In genomic region chr1:172201967-172202880, GRCm38 (mm10) we compare ENCODE assay signal across 9 mouse cellular contexts. TPM values are rescaled to one million over a fixed set of nuclear protein-coding genes. Genes with fewer than 3 reads are reported as not detected.
DNase-seq lines count a peak whose midpoint lies in the region; ATAC-seq and TF ChIP-seq lines count a peak whose summit lies in the region.
"Had no signal": no experiment of that assay in that cellular context is flagged by ENCODE, and none has a peak within 500 bp of the region (broad histone marks: within the 10 kb centered on the region; RNA-seq: fewer than 3 reads in every experiment).

No protein-coding gene starts in this region.

- H3K4me2 ChIP-seq in embryonic facial prominence, embryonic 11.5 days (ENCODE audit: low read depth, low read length): peak overlapping the region; percentile 10; the same call in 1 of the 2 replicates
- H3K4me2 ChIP-seq in hindbrain, postnatal 0 days (ENCODE audit: low read depth, low read length): peak overlapping the region; percentile 95

- peak overlapping the region; percentile 60 for H3K27ac ChIP-seq in heart, adult 2 months
- peak overlapping the region; percentile 88 for H3K27ac ChIP-seq in embryonic facial prominence, embryonic 11.5 days (replicated peaks; ENCODE audit: low read depth, low read length)
- peak overlapping the region; percentile 98 for H3K27ac ChIP-seq in hindbrain, postnatal 0 days

- intact Hi-C loops in heart, adult 2 months (cut with DNase I): no loop called here
- intact Hi-C loops in heart, postnatal 14 days (cut with DNase I): no loop called here

- H3K4me3 ChIP-seq in heart, adult 2 months: no peak overlapping the region; the same call in 1 of the 2 replicates
- no peak overlapping the region for H3K4me3 ChIP-seq in embryonic facial prominence, embryonic 11.5 days (ENCODE audit: low read depth, low read length)
- peak overlapping the region; percentile 15; the same call in 1 of the 2 replicates for H3K4me3 ChIP-seq in hindbrain, postnatal 0 days (ENCODE audit: low read length)

- no peak for TF ChIP-seq POLR2A in heart, adult 2 months (IDR thresholded peaks at IDR 0.05; ENCODE audit: insufficient read depth, low read depth, low read length)

- H3K9me3 ChIP-seq in embryonic facial prominence, embryonic 11.5 days (replicated peaks; ENCODE audit: control insufficient read depth, low read length): no peaks in the 10 kb centered on the region
- H3K9me3 ChIP-seq in hindbrain, postnatal 0 days (ENCODE audit: low read length): no peaks in the 10 kb centered on the region

- H3K36me3 ChIP-seq in heart, adult 2 months (ENCODE audit: control insufficient read depth, insufficient read depth, low read length): peaks cover 11% of the 10 kb centered on the region; the same call in 1 of the 2 replicates
- H3K36me3 ChIP-seq in embryonic facial prominence, embryonic 11.5 days (replicated peaks; ENCODE audit: control insufficient read depth, insufficient read depth, low read depth, low read length): peaks cover 6% of the 10 kb centered on the region
- H3K36me3 ChIP-seq in hindbrain, postnatal 0 days (ENCODE audit: insufficient read depth, low read length): peaks cover 23% of the 10 kb centered on the region

- WGBS in heart, adult 2 months: 15% methylated on average over 14 of the region's 14 CpGs
- whole genome bisulfite sequencing in embryonic facial prominence, embryonic 11.5 days: 15% methylated on average over 14 of the region's 14 CpGs
- WGBS in hindbrain, postnatal 0 days: 6% methylated on average over 14 of the region's 14 CpGs

- DNase-seq in heart, adult 2 months: peak in 1 of 2 experiments; percentile 35
- DNase-seq in heart, postnatal 14 days: no peak
- peak; percentile 58 for DNase-seq in adrenal gland, postnatal 14 days
- DNase-seq in embryonic facial prominence, embryonic 11.5 days (ENCODE audit: low spot score): peak; percentile 43
- peak; percentile 75 for DNase-seq in hindbrain, postnatal 0 days (ENCODE audit: low spot score)
- peak; percentile 73 for DNase-seq in retina, adult 2 months (ENCODE audit: low read depth, low spot score)
- no peak for DNase-seq in frontal cortex, postnatal 14 days (ENCODE audit: low spot score in 2 of 2)
- DNase-seq in frontal cortex, adult 2 months (ENCODE audit: extremely low spot score in 1 of 2, low spot score in 1 of 2): no peak

- peaks cover 2% of the 10 kb centered on the region for H3K79me2 ChIP-seq in heart, adult 2 months (replicated peaks; ENCODE audit: control insufficient read depth, insufficient read depth, low read length)

- peaks cover 32% of the 10 kb centered on the region for H3K4me1 ChIP-seq in heart, adult 2 months (ENCODE audit: control insufficient read depth, insufficient read depth, low read length)
- H3K4me1 ChIP-seq in embryonic facial prominence, embryonic 11.5 days (ENCODE audit: control insufficient read depth, insufficient read depth, low read length): peaks cover 10% of the 10 kb centered on the region
- peaks cover 58% of the 10 kb centered on the region for H3K4me1 ChIP-seq in hindbrain, postnatal 0 days (ENCODE audit: insufficient read depth, low read length)

- ATAC-seq in embryonic facial prominence, embryonic 11.5 days (replicated peaks; ENCODE audit: insufficient number of reproducible peaks, low FRiP score, low TSS enrichment, low read depth): no peak
- ATAC-seq in hindbrain, postnatal 0 days: no peak

- no peaks in the 10 kb centered on the region; the same call in 1 of the 2 replicates for H3K27me3 ChIP-seq in heart, adult 2 months (ENCODE audit: control insufficient read depth, insufficient read depth, low read length)
- H3K27me3 ChIP-seq in embryonic facial prominence, embryonic 11.5 days (ENCODE audit: control insufficient read depth, insufficient read depth, low read length): no peaks in the 10 kb centered on the region
- no peaks in the 10 kb centered on the region for H3K27me3 ChIP-seq in hindbrain, postnatal 0 days (ENCODE audit: insufficient read depth, low read length)
- H3K27me3 ChIP-seq: CH12.LX had no signal

- no peak for TF ChIP-seq CTCF in heart, adult 2 months (IDR thresholded peaks at IDR 0.05)
- no peak for TF ChIP-seq CTCF in hindbrain, postnatal 0 days (IDR thresholded peaks at IDR 0.05; ENCODE audit: low read depth)

- no peak overlapping the region for H3K9ac ChIP-seq in heart, adult 2 months (ENCODE audit: low read depth, low read length)
- no peak overlapping the region; the same call in 1 of the 2 replicates for H3K9ac ChIP-seq in embryonic facial prominence, embryonic 11.5 days (replicated peaks; ENCODE audit: low read length)
- peak overlapping the region; percentile 40 for H3K9ac ChIP-seq in hindbrain, postnatal 0 days (replicated peaks; ENCODE audit: low read length)

- no peak for TF ChIP-seq EP300 in heart, adult 2 months (IDR thresholded peaks at IDR 0.05; ENCODE audit: insufficient read depth, low read depth, low read length)

RNA-seq across cellular contexts. Expression of gene Pea15a, which starts 4.4 kb away (rescaled TPM):
- 10 to 100 TPM; 52.2 to 69.8 TPM for total RNA-seq in heart, adult 2 months (2021)
- 56.8 and 101 TPM in 2 replicates for polyA plus RNA-seq in heart, adult 2 months (2012; rRNA removed)
- total RNA-seq in heart, postnatal 14 days (2021): 10 to 100 TPM; 71.1 to 77.7 TPM
- total RNA-seq in adrenal gland, postnatal 14 days (2021): 61.5 and 63.2 TPM in 2 replicates
- polyA plus RNA-seq in embryonic facial prominence, embryonic 11.5 days (2014; fragmentation: Nextera tagmentation; extraction: Ambion mirVana): 121 and 123 TPM in 2 replicates
- total RNA-seq in hindbrain, postnatal 0 days (2014; rRNA removed): 289 and 309 TPM in 2 replicates
- polyA plus RNA-seq in hindbrain, postnatal 0 days (2015; fragmentation: Nextera tagmentation; extraction: Ambion mirVana): 503 and 511 TPM in 2 replicates
- polyA plus RNA-seq in frontal cortex, adult 2 months (2012; rRNA removed): 538 and 542 TPM in 2 replicates

RNA-seq across cellular contexts. Expression of gene Casq1, which starts 17.4 kb away (rescaled TPM):
- total RNA-seq in heart, adult 2 months (2021): 1 to 10 TPM; 3.3 to 5.6 TPM
- 51.7 and 53.8 TPM in 2 replicates for polyA plus RNA-seq in heart, adult 2 months (2012; rRNA removed)
- total RNA-seq in heart, postnatal 14 days (2021): 10 to 100 TPM; 10.1 to 12.9 TPM
- 0.48 and 1.8 TPM in 2 replicates for total RNA-seq in adrenal gland, postnatal 14 days (2021)
- polyA plus RNA-seq in embryonic facial prominence, embryonic 11.5 days (2014; fragmentation: Nextera tagmentation; extraction: Ambion mirVana): 1.7 and 2.3 TPM in 2 replicates
- 0.78 and 2.4 TPM in 2 replicates for total RNA-seq in hindbrain, postnatal 0 days (2014; rRNA removed)
- 1.7 and 2.0 TPM in 2 replicates for polyA plus RNA-seq in hindbrain, postnatal 0 days (2015; fragmentation: Nextera tagmentation; extraction: Ambion mirVana)
- polyA plus RNA-seq in frontal cortex, adult 2 months (2012; rRNA removed): 1.4 TPM in 2 replicates

RNA-seq across cellular contexts. Expression of gene Dcaf8, which starts 54.3 kb away (rescaled TPM):
- 100 to 1,000 TPM; 100 to 116 TPM for total RNA-seq in heart, adult 2 months (2021)
- polyA plus RNA-seq in heart, adult 2 months (2012; rRNA removed): 62.7 and 93.8 TPM in 2 replicates
- 100 to 1,000 TPM; 117 to 122 TPM for total RNA-seq in heart, postnatal 14 days (2021)
- total RNA-seq in adrenal gland, postnatal 14 days (2021): 118 and 125 TPM in 2 replicates
- 103 and 109 TPM in 2 replicates for polyA plus RNA-seq in embryonic facial prominence, embryonic 11.5 days (2014; fragmentation: Nextera tagmentation; extraction: Ambion mirVana)
- 67.1 and 73.0 TPM in 2 replicates for total RNA-seq in hindbrain, postnatal 0 days (2014; rRNA removed)
- 73.1 and 79.1 TPM in 2 replicates for polyA plus RNA-seq in hindbrain, postnatal 0 days (2015; fragmentation: Nextera tagmentation; extraction: Ambion mirVana)
- polyA plus RNA-seq in frontal cortex, adult 2 months (2012; rRNA removed): 92.6 and 102 TPM in 2 replicates

RNA-seq across cellular contexts. Expression of gene Atp1a4, which starts 56.0 kb away (rescaled TPM):
- total RNA-seq in heart, adult 2 months (2021): not detected
- polyA plus RNA-seq in heart, adult 2 months (2012; rRNA removed): 0.10 and 0.35 TPM in 2 replicates
- not detected for total RNA-seq in heart, postnatal 14 days (2021)
- total RNA-seq in adrenal gland, postnatal 14 days (2021): 0.22 and 0.41 TPM in 2 replicates
- not detected in 2 replicates for polyA plus RNA-seq in embryonic facial prominence, embryonic 11.5 days (2014; fragmentation: Nextera tagmentation; extraction: Ambion mirVana)
- total RNA-seq in hindbrain, postnatal 0 days (2014; rRNA removed): 0.10 TPM in 1 of 2 replicates, not detected in the other
- 0.05 TPM in 1 of 2 replicates, not detected in the other for polyA plus RNA-seq in hindbrain, postnatal 0 days (2015; fragmentation: Nextera tagmentation; extraction: Ambion mirVana)
- not detected in 2 replicates for polyA plus RNA-seq in frontal cortex, adult 2 months (2012; rRNA removed)
- total RNA-seq: CH12.LX had no signal

RNA-seq across cellular contexts. Expression of gene Igsf8, which starts 59.2 kb away (rescaled TPM):
- 10 to 100 TPM; 10.9 to 13.5 TPM for total RNA-seq in heart, adult 2 months (2021)
- 25.9 and 39.9 TPM in 2 replicates for polyA plus RNA-seq in heart, adult 2 months (2012; rRNA removed)
- total RNA-seq in heart, postnatal 14 days (2021): 10 to 100 TPM; 13.8 to 16.3 TPM
- total RNA-seq in adrenal gland, postnatal 14 days (2021): 23.9 and 26.1 TPM in 2 replicates
- 30.1 and 36.7 TPM in 2 replicates for polyA plus RNA-seq in embryonic facial prominence, embryonic 11.5 days (2014; fragmentation: Nextera tagmentation; extraction: Ambion mirVana)
- 136 and 150 TPM in 2 replicates for total RNA-seq in hindbrain, postnatal 0 days (2014; rRNA removed)
- polyA plus RNA-seq in hindbrain, postnatal 0 days (2015; fragmentation: Nextera tagmentation; extraction: Ambion mirVana): 90.2 and 90.8 TPM in 2 replicates
- 230 and 251 TPM in 2 replicates for polyA plus RNA-seq in frontal cortex, adult 2 months (2012; rRNA removed)

Comparison
In these comparisons a context has a peak if more than half of its experiments do, and no peak if none do; other contexts are left out.
1. DNase-seq: peak in adrenal gland, postnatal 14 days (single experiment), embryonic facial prominence, embryonic 11.5 days (single experiment), hindbrain, postnatal 0 days (single experiment) and retina, adult 2 months (single experiment); none in heart, postnatal 14 days (0 of 2), frontal cortex, postnatal 14 days (0 of 2) and frontal cortex, adult 2 months (0 of 2).
2. Peak in every context shown above with its lines, with median percentiles within 50 percentile points of each other: H3K27ac ChIP-seq.